Mouse (Mus musculus) kidney, postnatal 10 days (tissue): ENCODE measurements around the gene Slc25a38.

Experiments
- DNase-seq: peaks from one replicate; pipeline ENCODE4 v3.0.0; 2021; ENCODE audit warnings: mixed read lengths

Slc25a38 gene

DNA sequence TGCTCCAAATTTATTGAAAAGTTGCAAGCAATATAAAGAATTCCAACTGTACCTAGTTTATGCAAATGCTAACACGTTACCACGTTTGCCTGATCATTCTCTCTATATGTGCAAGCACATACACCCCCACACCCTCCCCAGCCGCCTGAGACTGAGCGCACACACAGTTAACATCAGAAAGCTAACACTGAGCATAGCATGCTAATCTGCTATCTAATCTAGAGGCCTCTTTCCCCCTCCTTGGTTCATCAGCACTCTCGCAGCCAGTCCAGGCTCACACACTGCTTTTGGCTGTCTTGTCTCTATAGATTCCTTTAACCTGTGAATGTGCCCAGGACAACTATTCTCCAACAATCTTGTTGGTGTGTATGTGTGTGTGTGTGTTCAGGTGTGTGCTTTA, 41.0 kb downstream of the Slc25a38 start:
- no peak for DNase-seq

DNA sequence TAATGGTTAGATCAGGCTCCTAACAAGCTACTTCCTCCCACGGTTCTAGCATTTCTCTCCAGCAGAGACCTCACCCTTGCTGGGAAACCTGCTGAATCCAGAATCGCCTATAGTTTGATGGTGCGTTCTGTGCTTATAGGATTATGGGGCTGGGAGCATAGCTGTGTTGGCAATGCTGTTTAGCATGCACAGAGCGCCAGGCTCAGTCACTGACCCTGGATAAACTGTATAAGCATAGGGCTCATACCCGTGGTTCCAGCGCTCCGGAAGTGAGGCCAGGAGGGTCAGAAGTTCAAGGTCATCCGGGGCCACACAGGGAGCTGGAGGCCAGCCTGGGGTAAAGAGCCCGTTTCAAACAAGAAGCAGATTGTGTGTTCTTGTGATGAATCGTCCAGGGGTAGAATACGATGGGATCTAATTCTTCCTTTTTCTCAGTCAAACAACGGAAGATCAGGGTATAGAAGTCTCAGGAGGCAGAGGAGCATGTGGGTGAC, 41.8 kb downstream of the Slc25a38 start:
- DNase-seq: no peak

DNA sequence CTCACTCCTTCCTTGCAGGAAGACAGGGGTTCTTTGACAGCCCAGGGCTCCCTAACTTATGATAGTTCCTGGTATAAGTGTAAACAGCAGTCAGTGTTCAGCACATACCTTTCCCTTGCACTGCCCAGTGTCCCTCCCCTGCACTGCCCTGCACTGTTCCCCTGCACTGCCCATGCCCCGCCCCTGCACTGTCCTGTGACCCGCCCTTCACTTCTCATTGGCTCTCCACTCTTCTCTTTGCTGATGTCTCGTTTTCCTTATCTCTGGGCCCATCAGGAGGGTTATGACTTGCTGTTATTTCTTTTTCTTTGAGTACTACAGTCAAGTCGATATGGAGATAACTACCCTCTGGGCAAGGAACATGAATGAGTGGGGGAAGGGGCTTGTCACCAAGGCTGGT, 47.9 kb downstream of the Slc25a38 start:
- DNase-seq: no peak

DNA sequence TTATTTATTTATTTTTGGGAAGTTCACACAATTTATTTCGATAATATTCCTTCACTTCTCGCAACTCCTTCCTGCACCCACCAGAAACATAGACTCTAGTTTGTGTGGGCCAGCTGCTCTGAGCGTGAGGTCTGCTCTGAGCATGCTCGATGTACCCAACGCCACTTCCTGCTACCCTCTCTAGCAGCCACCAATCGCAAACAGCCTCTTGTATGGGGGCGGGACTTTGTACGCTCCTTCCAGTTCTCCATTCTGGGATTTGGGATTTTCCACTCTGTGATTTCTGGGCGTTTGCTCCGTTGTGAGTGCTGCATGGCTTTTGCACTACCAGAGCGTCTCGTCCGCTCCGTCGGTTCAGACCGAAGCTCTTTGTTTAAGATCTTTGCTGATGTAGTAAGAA, 53.7 kb downstream of the Slc25a38 start:
- no peak for DNase-seq

DNA sequence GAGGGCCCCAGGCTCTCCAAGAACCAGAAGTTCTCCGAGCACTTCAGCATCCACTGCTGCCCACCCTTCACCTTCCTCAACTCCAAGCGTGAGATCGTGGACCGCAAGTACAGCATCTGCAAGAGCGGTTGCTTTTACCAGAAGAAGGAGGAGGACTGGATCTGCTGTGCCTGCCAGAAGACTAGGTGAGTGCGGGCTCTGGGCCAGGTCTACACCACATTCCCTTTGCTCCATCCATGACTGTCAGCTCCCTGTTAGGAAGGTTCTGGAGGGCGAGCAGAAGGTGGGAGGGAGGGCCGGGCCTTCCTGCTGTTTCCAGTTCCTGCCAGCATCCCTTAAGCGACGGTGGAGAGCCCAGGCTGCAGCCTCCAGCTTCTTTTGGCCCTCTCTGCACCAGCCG, 57.7 kb downstream of the Slc25a38 start:
- DNase-seq: no peak

DNA sequence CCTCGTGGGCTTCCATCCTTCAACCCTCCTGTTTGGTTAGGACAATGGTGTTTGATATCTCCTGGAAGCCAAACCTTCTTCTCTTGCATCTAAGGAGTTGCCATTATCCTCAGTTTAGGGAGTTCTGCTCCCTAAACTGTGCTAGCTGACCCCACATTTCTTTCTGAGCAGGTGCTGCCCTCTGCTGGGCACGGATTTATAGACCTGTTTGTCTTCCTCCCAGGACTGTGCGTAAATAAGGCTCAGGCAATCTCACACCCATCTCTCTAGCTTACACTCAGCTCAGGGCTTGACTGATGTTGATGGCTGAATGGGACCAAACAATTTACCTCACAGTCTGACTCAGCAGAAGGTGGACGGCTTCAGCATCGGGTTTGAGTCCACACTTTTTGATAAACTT, 61.1 kb downstream of the Slc25a38 start:
- peak; percentile 85 for DNase-seq
